Mouse (Mus musculus) heart, embryonic 15.5 days (tissue): ENCODE results near the gene Ctr9. TPM values are rescaled to one million over a fixed set of nuclear protein-coding genes. Genes with fewer than 3 reads are reported as not detected.

Experiments used
- ATAC-seq: fragments of 200-750 bp; cut with Nextera tagmentation; replicated peaks from 2 replicates; pipeline ENCODE4 v1.8.0; 2017; ENCODE audit warnings: low read depth, moderate TSS enrichment; ENCODE audit not compliant: insufficient number of reproducible peaks, insufficient read depth, low FRiP score
- H3K27ac ChIP-seq: fragments of 300-500 bp; sonication (generic); 2 replicates; pipeline ENCODE4 v1.5.1; 2015; ENCODE audit warnings: mild to moderate bottlenecking, inconsistent platforms
- H3K27me3 ChIP-seq: fragments of 300-500 bp; sonication (generic); 2 replicates; pipeline ENCODE4 v1.6.1; 2015; ENCODE audit warnings: inconsistent platforms
- H3K36me3 ChIP-seq: fragments of 300-500 bp; sonication (generic); 2 replicates; pipeline ENCODE4 v1.6.1; 2015; ENCODE audit warnings: mild to moderate bottlenecking, inconsistent platforms
- H3K4me1 ChIP-seq: fragments of 300-500 bp; sonication (generic); replicated peaks from 2 replicates; pipeline ENCODE4 v1.6.1; 2015; ENCODE audit warnings: inconsistent platforms
- H3K4me2 ChIP-seq: fragments of 300-500 bp; sonication (generic); 2 replicates; pipeline ENCODE4 v1.6.1; 2015; ENCODE audit warnings: inconsistent platforms, mild to moderate bottlenecking, moderate library complexity
- H3K4me3 ChIP-seq: fragments of 300-500 bp; sonication (generic); 2 replicates; pipeline ENCODE4 v1.5.1; 2015; ENCODE audit warnings: mild to moderate bottlenecking, inconsistent platforms
- H3K9ac ChIP-seq: fragments of 300-500 bp; sonication (generic); 2 replicates; pipeline ENCODE4 v1.6.1; 2015; ENCODE audit warnings: mild to moderate bottlenecking, inconsistent platforms
- H3K9me3 ChIP-seq: fragments of 300-500 bp; sonication (generic); replicated peaks from 2 replicates; pipeline ENCODE4 v1.6.1; 2016; ENCODE audit warnings: inconsistent platforms
- WGBS: fragments of 180-500 bp; shearing (Covaris S2); methylation state at CpG from one replicate; pipeline ENCODE4 v1.1.7; 2015; ENCODE audit warnings: mixed read lengths; 5-methylcytosine and 5-hydroxymethylcytosine counted together
- polyA plus RNA-seq: library from polyadenylated mRNA; unstranded; fragments of >200 nt; fragmentation: Nextera tagmentation; extraction: Ambion mirVana; gene quantifications from 2 replicates; pipeline ENCODE4 v1.2.1, GENCODE M21; 2015

Gene Ctr9
- 38.9 and 45.1 TPM in 2 replicates for polyA plus RNA-seq

DNA sequence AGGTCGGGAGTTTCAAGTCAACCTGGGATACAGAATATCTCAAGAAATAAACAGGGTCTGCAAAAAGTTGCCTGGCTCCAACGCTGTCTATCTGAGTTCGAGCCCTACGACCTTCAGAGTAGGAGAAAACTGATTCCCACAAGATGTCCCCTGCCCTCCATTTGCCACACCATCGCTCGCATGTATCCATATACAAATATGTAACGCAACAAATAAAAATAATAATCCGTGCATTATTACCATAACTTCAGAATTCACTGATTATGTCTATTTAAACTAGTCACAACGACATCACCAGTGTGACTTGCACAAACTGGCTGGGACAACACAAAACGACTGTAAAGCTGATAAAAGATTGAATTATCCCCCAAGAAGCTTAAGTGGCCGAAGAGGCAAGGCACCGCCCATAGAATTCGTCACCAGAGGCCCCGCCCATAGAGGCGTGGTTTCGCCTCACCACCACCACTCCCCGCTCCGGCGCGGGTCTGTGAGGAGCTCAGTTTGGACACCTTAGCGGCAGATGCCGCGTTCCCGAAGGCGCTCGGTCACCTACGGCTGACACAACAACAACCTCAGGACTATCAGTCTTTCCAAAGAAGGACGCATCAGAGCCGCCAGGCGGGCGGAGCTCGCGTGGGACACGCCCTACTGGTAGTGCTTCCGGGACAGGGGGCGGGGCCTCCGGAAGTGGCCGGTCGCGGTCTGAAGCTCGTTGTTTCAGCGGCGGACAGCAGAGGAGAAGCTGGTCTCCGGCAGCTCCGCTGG is at the start of gene Ctr9:
Ctr9 (plus strand) TSS at position 671 of the 765 bp plus-strand sequence.
- Histone ChIP-seq H3K9me3 (no peaks in the 10 kb centered on the region), H3K4me1 (peaks cover 22% of the 10 kb centered on the region), H3K36me3 (peaks cover 10% of the 10 kb centered on the region; the same call in 1 of the 2 replicates), H3K9ac (peak within 1 kb of the TSS; percentile 83), H3K4me3 (peak within 1 kb of the TSS; percentile 88), H3K4me2 (peak within 1 kb of the TSS; percentile 75), H3K27me3 (no peaks in the 10 kb centered on the region), H3K27ac (peak within 1 kb of the TSS; percentile 98)
- 6% methylated on average over 45 of the region's 45 CpGs for WGBS
- peak; percentile 96 for ATAC-seq

DNA sequence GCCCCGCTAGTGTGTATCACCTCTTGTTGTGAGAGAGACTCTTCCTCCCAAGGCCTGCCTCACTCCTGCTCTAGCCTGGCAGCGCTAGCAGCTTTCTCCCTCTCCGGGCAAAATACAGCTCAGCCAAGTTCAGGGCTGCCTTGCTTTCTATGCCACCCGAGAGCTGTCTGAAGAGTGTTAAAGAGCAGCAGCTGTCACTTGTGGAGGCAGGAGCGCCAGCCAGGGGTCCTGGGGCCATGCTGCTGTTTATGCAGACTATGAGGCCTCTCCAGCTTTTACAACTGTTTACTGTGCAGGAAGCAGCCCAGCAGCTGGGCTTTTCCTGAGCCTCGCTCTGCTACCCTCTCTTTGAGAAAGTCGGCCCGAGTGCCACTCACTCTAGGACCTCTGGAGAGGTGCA is 47.7 kb upstream of the Ctr9 start:
- H3K27ac ChIP-seq, result peak overlapping the region; percentile 83
- H3K9ac ChIP-seq, result no peak overlapping the region
- H3K9me3 ChIP-seq, result no peaks in the 10 kb centered on the region
- H3K4me2 ChIP-seq, result peak overlapping the region; percentile 49
- no peaks in the 10 kb centered on the region for H3K27me3 ChIP-seq
- ATAC-seq, result no peak
- WGBS, result 29% methylated on average over 8 of the region's 8 CpGs
- H3K4me1 ChIP-seq, result peaks cover 39% of the 10 kb centered on the region
- no peaks in the 10 kb centered on the region for H3K36me3 ChIP-seq
- H3K4me3 ChIP-seq, result peak overlapping the region; percentile 30

DNA sequence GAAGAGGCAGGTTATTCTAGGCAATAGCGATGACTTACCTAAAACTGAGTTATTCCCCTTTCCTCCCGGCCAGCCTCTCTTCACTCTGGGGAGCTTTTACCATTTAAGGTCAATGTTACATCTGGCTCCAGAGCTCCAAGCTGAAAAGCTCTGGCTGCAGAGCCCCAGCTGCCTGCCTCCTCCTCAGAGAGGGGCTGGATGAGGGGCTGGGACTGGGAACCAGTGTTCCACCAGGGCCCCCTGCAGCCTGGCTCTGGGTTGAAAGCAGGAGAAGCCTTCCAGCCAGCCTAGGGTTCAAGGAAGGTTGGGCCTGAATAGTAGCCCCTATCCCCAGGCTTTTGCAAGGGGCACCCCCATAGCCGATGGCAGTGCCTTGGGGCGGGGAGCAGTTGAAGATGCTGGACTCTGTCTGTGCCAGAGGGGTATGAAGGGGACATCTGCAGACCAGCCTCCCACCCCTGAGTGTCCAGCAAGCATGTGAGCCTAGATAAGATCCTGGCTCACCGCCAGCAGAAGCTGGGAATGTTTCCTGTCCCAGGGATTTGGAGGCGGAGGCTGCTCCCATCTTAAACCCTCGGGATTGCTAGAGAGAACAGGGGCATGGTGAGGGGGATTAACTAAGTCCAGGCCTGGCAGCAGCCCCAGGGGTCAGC is 46.6 kb upstream of the Ctr9 start, which contains the start of gene Mrvi1:
Mrvi1 (minus strand) TSS at position 409 of the 653 bp plus-strand sequence.
- peak; percentile 54 for ATAC-seq
- H3K27ac ChIP-seq, result peak within 1 kb of the TSS; percentile 83
- H3K27me3 ChIP-seq, result no peaks in the 10 kb centered on the region
- H3K36me3 ChIP-seq, result no peaks in the 10 kb centered on the region
- WGBS, result 17% methylated on average over 7 of the region's 7 CpGs
- 0 out of 2 replicates have a peak within 1 kb of the TSS, but pooled peaks have one; percentile 27 for H3K9ac ChIP-seq
- H3K9me3 ChIP-seq, result no peaks in the 10 kb centered on the region
- peak within 1 kb of the TSS; percentile 30 for H3K4me3 ChIP-seq
- H3K4me1 ChIP-seq, result peaks cover 34% of the 10 kb centered on the region
- H3K4me2 ChIP-seq, result peak within 1 kb of the TSS; percentile 49

- H3K27ac ChIP-seq, result peak overlapping the region; percentile 83
- 51% methylated on average over 4 of the region's 4 CpGs for whole genome bisulfite sequencing
- peaks cover 29% of the 10 kb centered on the region for H3K4me1 ChIP-seq
- H3K36me3 ChIP-seq, result no peaks in the 10 kb centered on the region
- no peak for ATAC-seq
- H3K4me2 ChIP-seq, result peak overlapping the region; percentile 49; the same call in 1 of the 2 replicates
- H3K9me3 ChIP-seq, result no peaks in the 10 kb centered on the region
- H3K27me3 ChIP-seq, result no peaks in the 10 kb centered on the region
- no peak overlapping the region for H3K4me3 ChIP-seq
- no peak overlapping the region for H3K9ac ChIP-seq
Measured at GRCm38 (mm10) chr7:110982764-110983163, 46.0 kb upstream of the Ctr9 start.

GRCm38 (mm10) chr7:110983621-110984020 is 45.1 kb upstream of the Ctr9 start:
- Histone ChIP-seq H3K36me3 (no peaks in the 10 kb centered on the region), H3K4me1 (peaks cover 29% of the 10 kb centered on the region), H3K27me3 (no peaks in the 10 kb centered on the region), H3K4me2 (no peak overlapping the region), H3K4me3 (no peak overlapping the region), H3K9me3 (no peaks in the 10 kb centered on the region), H3K9ac (no peak overlapping the region), H3K27ac (no peak overlapping the region)
- ATAC-seq, result no peak
- WGBS, result 80% methylated on average over 5 of the region's 5 CpGs

GRCm38 (mm10) chr7:110985581-110986265 is 43.0 kb upstream of the Ctr9 start:
- Histone ChIP-seq H3K9me3 (no peaks in the 10 kb centered on the region), H3K27me3 (no peaks in the 10 kb centered on the region), H3K36me3 (no peaks in the 10 kb centered on the region), H3K27ac (no peak overlapping the region), H3K4me1 (peaks cover 46% of the 10 kb centered on the region), H3K4me2 (no peak overlapping the region), H3K4me3 (no peak overlapping the region), H3K9ac (no peak overlapping the region)
- no peak for ATAC-seq
- 61% methylated on average over 7 of the region's 7 CpGs for WGBS

DNA sequence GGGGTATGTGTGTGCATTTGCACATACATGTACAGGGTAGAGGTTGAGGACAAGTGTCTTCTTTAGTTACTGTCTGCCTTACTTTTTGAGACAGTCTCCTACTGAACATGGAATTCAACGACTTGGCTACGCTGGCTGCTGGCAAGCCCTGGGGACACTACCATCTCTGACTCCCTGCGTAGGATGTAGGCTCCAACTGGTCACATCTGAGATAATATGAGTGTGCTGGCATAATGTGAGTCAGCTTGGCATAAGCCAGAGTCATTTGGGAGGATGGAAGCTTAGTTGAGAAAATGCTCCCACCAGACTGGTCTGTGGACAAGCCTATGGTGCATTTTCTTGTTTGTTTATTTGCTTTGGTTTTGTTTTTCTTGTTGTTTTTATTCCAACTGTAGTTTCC is 40.7 kb upstream of the Ctr9 start:
- no peaks in the 10 kb centered on the region for H3K9me3 ChIP-seq
- no peak overlapping the region for H3K9ac ChIP-seq
- no peaks in the 10 kb centered on the region for H3K36me3 ChIP-seq
- H3K4me1 ChIP-seq, result peaks cover 29% of the 10 kb centered on the region
- H3K27me3 ChIP-seq, result no peaks in the 10 kb centered on the region
- no peak overlapping the region for H3K4me3 ChIP-seq
- WGBS, result 87% methylated on average over 3 of the region's 3 CpGs
- H3K27ac ChIP-seq, result no peak overlapping the region
- H3K4me2 ChIP-seq, result no peak overlapping the region
- ATAC-seq, result no peak

DNA sequence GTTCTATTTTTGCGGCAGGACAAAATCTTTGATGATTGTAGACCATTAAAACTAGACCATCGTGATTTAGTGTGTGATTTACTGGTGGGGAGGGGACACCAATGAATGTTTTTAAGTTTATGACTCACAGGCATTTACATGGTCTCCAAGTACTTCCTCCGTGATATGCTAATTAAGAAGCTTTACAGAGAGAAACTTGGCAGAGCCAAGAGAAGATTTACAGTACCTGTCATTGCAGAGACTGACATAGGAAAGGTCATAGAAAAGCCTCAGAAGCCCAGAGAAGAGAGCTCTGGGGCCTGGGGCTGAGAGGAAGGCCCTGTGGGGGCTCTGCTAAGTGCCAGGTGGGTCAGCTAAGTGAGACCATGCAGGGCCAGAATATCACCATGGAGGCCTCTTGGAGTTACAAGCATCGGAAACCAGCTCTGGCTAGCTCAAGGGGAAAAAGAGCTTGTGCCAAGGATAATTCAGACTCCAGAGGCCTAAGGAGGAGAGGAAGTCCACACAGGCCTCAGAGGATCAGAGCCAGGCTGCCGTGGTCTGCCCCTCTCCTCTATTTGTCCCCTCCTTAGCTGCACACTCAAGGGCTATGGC is 39.4 kb upstream of the Ctr9 start:
- Histone ChIP-seq H3K27me3 (no peaks in the 10 kb centered on the region), H3K4me2 (no peak overlapping the region), H3K27ac (peak overlapping the region; percentile 69), H3K4me3 (no peak overlapping the region), H3K4me1 (peaks cover 29% of the 10 kb centered on the region), H3K9me3 (no peaks in the 10 kb centered on the region), H3K9ac (no peak overlapping the region), H3K36me3 (no peaks in the 10 kb centered on the region)
- ATAC-seq, result no peak; the same call in 1 of the 2 replicates
- WGBS, result 41% methylated on average over 5 of the region's 5 CpGs

- no peak overlapping the region for H3K9ac ChIP-seq
- ATAC-seq, result no peak
- H3K36me3 ChIP-seq, result no peaks in the 10 kb centered on the region
- no peaks in the 10 kb centered on the region for H3K9me3 ChIP-seq
- no peak overlapping the region for H3K27ac ChIP-seq
- H3K4me3 ChIP-seq, result no peak overlapping the region
- H3K27me3 ChIP-seq, result no peaks in the 10 kb centered on the region
- peaks cover 27% of the 10 kb centered on the region for H3K4me1 ChIP-seq
- WGBS, result 36% methylated on average over 5 of the region's 5 CpGs
- no peak overlapping the region for H3K4me2 ChIP-seq
Measured at GRCm38 (mm10) chr7:110990356-110991220, 38.2 kb upstream of the Ctr9 start.

DNA sequence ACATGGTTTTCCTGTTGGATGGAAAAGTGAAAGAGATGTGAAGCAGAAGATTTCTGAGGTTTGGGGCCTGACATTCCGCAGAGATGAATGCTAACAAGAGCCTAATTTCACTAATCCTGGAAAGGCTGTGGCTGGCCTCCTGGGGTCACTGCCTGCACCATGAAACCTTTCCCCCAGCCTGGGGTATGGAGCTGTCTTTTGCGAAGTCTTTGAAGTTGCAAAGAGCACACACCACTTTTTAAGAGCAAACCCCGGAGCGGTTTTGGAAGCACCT is 37.6 kb upstream of the Ctr9 start:
- no peak overlapping the region for H3K4me3 ChIP-seq
- H3K9me3 ChIP-seq, result no peaks in the 10 kb centered on the region
- H3K36me3 ChIP-seq, result no peaks in the 10 kb centered on the region
- no peak overlapping the region for H3K27ac ChIP-seq
- H3K4me2 ChIP-seq, result no peak overlapping the region
- H3K9ac ChIP-seq, result no peak overlapping the region
- H3K27me3 ChIP-seq, result no peaks in the 10 kb centered on the region
- H3K4me1 ChIP-seq, result peaks cover 21% of the 10 kb centered on the region
- ATAC-seq, result no peak
- WGBS, result 61% methylated on average over 4 of the region's 4 CpGs
